Mouse (Mus musculus) left cerebral cortex, postnatal 25 days (tissue): Measurements from ENCODE around the gene Cnp. TPM values are rescaled to one million over a fixed set of nuclear protein-coding genes. Genes with fewer than 3 reads are reported as not detected.
"Not testable (repeated sequence)": the region's sequence is repeated elsewhere in the genome, so short reads cannot be mapped to it uniquely, and the experiment has no call there.

Source experiments
- DNase-seq, 2 experiments: peaks; one replicate each; pipeline ENCODE4 v3.0.0; 2022; ENCODE audit warnings: low spot score in 2 of 2, mixed read lengths in 1 of 2
- intact Hi-C: fragments of 180-260 bp; cut with DNase I; formaldehyde crosslinking; loops from one replicate; pipeline ENCODE4 v1.15.1; 2025
- total RNA-seq, 2 experiments: library from RNA; stranded (reverse); gene quantifications; 2 replicates each; pipeline ENCODE4 v1.2.3; 2021

Gene Cnp
- total RNA-seq, 2 experiments from 2014 or later: 207 to 230 TPM

DNA sequence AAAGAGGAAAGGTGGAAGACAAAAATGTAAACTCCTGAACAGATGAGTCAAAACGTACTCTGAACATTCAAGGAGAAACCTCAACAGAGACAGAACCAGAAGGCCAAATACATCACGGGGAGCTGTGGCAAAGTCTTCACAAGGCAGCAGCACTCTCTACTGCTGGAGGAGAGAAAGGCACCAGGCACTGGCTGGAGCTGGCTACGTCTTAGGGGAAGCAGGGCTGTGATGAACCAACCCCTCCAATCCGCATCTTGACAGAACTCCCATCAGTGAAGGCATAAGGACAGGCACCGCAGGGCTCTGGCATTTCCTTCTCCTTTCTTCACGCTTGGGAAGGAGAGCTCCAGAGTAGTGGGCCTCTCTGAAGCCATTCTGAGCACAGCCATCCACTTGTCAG is 36.9 kb downstream of the Cnp start:
- DNase-seq: no peak
- intact Hi-C loops: loop anchor here (2.0 kb wide), 1 partner anchor 41 kb away; no protein-coding TSS in a partner anchor

DNA sequence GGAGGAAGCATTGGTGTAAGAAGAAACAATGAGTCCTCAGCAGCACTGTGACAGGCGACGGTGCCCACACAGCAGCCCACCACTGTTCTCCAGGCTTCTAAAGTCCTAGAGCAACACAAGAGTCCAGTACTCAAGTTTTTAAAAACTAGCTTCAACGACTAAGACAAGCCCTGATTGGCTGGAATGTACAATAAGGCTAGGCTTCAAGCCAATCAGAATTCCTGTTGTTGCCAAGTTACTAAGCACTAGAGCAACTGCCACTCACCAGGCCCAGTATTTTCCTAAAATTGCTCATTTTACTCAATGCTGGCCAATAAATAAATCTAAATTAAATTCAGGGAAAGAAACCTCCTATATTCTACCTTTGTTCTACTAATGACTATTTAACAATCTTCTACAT is 38.5 kb downstream of the Cnp start:
- intact Hi-C loops: no loop called here
- peak in 1 of 2 experiments; percentile 43 for DNase-seq

DNA sequence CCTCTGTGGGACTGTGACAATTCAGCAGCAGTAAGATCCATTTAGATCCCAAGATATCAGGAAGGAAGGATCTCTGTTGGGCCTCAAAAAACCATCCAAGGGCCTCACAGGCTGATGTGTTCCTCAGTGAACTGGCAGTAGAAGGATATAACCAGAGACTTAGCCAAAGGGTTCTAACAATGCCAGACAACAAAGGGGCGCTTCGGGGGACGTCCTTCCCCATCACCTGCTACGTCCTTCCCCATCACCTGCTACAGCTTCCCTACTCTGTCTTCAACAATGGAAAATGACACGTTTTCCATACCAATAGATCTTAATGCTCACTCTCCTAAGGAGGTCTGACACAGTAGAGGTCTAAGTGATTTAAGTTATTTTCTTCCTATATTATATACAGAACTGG is 41.6 kb downstream of the Cnp start:
- intact Hi-C loops: no loop called here

DNA sequence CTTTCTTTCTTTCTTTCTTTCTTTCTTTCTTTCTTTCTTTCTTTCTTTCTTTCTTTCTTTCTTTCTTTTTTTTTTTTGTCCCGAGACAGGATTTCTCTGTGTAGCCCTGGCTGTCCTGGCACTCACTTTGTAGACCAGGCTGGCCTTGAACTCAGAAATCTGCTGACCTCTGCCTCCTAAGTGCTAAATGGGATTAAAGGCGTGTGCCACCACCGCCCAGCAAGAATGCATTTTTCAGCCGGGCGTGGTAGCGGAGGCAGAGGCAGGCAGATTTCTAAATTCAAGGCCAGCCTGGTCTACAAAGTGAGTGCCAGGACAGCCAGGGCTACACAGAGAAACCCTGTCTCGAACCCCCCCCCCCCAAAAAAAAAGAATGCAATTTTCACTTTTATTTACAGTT is 42.1 kb downstream of the Cnp start:
- intact Hi-C loops, DNase-seq: not testable (repeated sequence)

More for the DNA sequence above, 41.6 kb downstream of the Cnp start:
- no peak for DNase-seq

DNA sequence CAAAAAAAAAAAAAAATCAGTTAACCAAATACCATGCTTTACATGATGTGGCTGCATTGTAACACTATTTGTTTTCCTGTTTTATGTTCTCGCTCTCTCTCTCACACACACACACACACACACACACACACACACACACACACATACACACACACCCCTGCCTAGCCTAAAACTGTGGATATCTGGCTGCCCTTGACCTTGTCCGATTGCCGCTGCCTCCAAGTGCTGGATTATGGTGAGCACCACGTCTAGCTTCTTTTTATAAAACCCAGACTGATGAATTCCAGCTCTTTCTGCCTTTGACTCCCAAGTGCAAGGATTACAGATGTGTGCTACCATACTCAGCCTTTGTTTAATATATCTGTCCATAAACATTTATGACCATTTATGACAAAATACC is 42.8 kb downstream of the Cnp start:
- no peak for DNase-seq
- intact Hi-C loops: no loop called here

DNA sequence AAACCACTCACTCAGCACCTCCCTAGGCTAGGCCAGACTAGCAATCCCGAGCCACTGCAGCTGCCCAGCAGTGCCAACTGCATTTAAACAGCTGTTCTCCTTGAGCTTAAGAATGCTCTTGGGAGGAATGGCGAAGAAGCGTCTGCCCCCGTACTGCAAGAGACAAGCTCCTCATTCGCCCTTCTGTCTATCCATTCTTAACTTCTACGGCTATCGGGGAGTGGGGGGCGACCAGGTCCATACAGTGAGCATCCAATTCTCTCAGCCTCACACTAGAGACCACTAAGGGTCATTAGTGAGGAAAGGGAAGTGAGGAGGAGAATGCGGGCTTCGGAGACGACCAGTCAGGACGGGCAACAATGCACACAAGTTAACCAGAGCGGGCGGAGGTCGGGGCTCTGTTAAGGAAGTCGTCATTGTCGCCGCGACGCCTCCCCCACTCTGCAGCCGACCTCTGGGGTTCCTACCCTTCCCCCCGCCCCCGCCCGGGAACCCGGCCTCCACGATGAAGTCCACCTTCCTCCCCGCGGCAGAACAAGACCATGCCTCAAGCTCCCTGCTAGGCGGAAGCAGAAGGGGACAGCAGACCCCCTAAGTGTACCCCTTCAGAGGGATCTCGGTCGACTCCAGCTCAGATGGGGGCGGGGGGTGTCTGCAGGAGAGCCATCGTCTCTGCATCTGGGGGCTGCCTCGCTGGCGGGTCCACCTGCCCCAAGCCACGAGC is 44.2 kb downstream of the Cnp start, which contains the start of gene Nkiras2:
Gene Nkiras2, plus strand, starts transcription at position 484 of the 724 bp plus-strand sequence.
- intact Hi-C loops: loop anchor here (2.0 kb wide), 1 partner anchor 48 kb away; no protein-coding TSS in a partner anchor
- DNase-seq: peak; percentile 51 to 61

DNA sequence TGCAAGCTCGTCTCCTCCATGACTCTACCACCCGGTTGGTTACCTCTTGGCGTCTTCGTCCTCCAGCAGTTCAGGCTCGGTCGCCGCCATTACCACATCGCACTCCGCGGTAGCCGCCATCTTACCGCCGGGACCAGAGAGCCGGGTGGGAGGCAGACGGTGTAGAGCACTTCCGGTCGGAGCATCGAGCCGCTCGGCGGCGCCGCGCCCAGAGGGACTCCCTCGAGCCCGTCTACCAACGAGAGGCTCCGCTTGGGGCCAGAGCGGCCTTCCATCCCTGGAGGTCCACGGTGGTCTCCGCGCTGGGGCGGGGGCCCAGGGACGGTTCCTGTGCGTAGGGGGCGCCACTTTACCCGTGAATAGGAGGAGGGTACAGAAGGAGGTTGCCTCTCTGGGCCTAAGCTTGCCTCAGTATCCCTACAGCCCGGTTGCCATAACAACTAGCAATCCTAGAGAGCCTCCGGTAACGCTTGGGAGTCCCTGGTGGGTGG is 44.8 kb downstream of the Cnp start:
- intact Hi-C loops: loop anchor here (2.0 kb wide), 1 partner anchor 49 kb away; no protein-coding TSS in a partner anchor
- peak; percentile 96 to 98 for DNase-seq

DNA sequence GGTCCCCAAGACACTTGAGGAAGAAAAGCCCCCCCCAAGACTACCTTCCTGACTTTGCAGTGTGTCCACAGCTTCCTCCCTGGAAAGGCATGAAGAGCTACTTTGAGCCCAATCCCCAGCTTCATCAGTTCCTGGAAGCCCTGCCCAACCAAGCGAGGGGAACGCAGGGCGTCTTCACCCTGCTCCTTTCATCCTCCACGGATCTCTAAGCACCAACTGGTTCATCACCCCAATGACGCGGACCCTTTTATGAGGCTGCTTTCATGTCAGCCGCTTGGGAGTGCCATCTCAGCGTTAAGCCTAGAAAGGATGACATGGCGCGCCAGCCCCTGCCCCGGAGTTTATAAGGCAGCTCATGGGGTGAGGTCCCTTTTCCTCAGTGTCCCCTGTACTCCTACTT is 45.3 kb downstream of the Cnp start, which contains the start of gene Dnajc7:
Gene Dnajc7, minus strand, starts transcription at position 187 of the 400 bp plus-strand sequence.
- intact Hi-C loops: loop anchor here (2.0 kb wide), 1 partner anchor 49 kb away; no protein-coding TSS in a partner anchor
- DNase-seq: no peak

DNA sequence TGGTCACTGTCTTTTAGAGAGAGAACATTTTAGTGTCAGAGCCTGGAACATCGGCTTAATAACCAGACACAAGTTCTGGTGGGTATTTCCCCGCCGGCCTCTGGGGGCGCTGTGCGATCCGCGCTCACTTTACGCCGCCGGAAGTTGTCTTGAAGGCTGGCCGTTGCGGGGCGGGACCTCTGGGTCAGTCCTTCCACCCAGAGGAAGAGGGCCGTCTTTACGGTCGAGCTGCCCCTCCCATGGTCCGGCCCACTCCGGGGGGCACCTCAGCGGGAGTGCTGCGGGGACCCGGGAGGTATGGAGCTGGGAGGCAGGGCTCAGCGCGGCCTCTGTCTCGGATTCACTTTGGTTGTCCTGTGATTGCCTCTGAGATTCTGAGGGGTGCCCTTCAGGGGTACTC is 48.0 kb downstream of the Cnp start:
- intact Hi-C loops: no loop called here
- peak; percentile 96 to 98 for DNase-seq

DNA sequence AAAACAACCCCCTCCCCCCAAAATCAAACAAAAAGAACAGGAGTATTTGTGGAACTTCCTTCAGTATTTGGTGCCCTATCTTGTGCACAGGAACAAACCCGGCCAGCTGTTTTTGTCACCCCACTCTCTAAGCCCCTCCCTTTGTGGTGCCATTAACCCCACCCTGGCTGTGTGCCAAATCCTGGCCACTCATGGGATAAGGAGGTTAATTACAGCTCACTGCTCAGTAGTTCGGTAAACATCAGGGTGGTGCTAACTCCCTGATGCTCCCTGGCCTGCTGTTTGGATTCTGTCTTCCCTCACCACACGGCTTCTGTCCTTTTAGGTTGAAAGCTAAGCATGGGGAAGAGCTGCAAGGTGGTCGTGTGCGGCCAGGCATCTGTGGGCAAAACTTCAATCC is 49.2 kb downstream of the Cnp start:
- intact Hi-C loops: no loop called here
- no peak for DNase-seq

DNA sequence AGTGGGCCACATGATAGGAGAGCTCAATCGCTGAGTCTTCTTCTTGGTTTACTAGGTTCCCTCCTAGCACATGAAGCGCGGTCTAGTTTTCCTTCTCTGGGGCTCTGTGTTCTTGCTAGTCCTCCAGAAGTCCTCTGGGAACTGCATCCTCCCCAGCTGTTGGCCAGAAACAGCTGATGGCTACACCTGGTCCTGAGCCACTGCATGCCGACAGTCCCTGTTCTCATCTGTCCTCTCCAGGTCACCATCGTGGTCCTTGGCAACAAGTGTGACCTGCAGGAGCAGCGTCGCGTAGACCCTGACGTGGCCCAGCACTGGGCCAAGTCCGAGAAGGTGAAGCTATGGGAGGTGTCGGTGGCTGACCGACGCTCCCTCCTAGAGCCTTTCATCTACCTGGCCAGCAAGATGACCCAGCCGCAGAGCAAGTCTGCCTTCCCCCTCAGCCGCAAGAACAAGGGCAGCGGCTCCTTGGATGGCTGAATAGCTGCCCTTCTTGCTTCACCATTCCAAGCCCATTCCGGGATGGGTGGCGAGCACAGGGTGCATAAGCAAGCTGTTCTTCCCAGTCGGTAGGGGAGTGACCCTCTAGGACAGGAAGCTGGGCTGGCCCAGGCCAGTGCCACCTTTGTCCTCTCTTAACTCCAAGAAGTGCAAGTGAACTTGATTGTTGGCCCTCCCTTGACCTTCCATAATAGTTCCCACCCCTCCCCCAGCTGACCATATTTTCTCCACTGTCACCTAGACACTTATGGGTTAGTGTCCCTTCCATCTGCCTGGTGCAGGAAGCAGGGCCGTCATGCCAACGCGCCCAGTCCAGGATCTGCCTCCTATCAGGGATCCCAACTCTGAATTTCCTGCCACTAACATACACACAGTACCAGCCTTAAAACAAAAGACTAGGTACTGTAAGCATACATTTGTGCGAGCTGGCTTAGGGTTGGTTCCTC is 51.3 kb downstream of the Cnp start:
- intact Hi-C loops: loop anchor here (2.0 kb wide), 2 partner anchors 69 to 77 kb away; no protein-coding TSS in a partner anchor

DNA sequence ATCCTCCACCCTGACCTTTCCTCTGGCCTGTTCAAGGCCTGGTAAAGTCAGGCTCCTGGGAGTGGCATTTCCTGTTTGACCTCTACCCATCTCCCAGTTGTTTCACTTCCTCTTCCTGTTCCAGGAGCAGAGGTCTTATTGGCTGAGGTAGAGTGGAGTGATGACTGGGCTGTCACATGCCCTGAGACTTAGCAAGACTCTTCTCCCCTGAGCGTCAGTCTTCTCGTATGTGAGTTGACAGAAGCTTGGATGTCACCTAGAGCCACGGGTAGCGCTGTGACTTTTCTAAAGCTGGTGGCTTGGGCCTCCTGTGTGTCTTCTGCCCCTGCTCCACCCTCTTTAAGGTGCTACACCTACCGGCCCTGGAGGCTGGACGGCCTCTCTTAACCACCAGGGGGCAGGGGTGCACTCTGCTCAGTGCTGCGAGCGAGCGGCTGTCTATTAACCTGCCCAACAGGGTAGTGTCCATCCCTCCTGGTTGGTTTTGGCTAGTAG is 52.0 kb downstream of the Cnp start:
- peak; percentile 68 to 72 for DNase-seq
- intact Hi-C loops: loop anchor here (2.0 kb wide), 2 partner anchors 68 to 76 kb away; no protein-coding TSS in a partner anchor

More for the DNA sequence above, 51.3 kb downstream of the Cnp start:
- no peak for DNase-seq

DNA sequence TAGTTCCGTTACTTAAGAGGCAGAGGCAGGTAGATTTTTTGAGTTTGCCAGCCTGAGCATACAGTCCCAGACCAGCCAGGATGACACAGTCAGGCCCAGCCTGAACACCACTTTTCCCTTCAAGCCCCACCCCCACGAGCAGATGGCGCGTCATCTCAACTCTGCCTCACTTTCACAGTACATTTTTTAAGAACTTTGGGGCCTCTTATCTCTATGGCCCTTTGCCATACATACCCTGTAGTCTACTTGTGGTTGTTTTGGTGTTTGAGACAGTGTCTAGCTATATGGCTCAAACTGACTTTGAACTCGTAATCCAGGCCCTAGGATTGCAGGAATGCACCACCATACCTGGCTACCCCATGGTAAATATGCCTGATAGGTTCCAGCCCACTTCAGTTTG is 53.4 kb downstream of the Cnp start:
- intact Hi-C loops: no loop called here
- no peak for DNase-seq

DNA sequence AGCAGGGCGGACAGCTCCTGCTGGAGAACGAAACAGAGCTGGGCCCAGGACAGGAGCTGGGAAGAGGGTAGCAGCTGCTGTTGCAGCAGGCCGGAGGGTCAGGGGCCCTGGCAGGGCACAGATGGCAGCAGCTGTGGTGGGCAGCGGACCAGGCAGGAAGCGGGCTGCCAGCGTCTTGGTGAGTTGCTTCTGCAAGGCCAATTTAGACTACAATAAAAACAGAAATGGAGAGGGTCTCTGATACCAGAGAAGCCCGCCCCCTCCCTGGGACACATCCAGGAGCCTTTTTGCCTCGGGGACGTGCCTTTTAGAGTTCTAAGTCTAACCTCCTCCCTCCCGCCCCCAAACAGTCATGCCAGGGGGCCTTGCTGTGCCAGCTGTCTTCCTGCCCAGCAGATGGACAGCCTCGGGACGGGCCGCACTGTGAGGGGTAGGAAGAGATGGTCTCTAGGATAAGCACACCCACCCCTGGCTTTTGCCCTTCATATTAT is 54.2 kb downstream of the Cnp start:
- DNase-seq: no peak
- intact Hi-C loops: no loop called here

DNA sequence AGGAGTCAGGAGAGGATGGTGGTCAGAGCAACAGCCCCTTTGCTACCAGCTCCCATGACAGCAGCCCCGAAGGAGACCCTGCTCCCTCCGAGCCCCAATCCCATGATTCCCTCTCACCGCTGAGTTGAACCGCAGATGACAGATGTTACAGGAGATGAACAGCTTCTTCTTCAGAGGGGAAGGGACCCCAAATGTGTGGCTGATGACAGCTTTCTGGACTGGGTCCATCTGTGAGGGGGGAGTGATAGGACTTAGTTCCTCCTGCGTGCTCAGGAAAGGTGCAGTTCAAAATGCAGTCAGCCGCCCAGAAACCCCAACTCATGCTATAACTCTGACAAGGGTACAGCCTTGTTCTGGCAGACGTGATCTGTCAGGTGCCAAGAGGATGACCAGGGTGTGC is 59.8 kb downstream of the Cnp start:
- intact Hi-C loops: no loop called here
- no peak for DNase-seq

DNA sequence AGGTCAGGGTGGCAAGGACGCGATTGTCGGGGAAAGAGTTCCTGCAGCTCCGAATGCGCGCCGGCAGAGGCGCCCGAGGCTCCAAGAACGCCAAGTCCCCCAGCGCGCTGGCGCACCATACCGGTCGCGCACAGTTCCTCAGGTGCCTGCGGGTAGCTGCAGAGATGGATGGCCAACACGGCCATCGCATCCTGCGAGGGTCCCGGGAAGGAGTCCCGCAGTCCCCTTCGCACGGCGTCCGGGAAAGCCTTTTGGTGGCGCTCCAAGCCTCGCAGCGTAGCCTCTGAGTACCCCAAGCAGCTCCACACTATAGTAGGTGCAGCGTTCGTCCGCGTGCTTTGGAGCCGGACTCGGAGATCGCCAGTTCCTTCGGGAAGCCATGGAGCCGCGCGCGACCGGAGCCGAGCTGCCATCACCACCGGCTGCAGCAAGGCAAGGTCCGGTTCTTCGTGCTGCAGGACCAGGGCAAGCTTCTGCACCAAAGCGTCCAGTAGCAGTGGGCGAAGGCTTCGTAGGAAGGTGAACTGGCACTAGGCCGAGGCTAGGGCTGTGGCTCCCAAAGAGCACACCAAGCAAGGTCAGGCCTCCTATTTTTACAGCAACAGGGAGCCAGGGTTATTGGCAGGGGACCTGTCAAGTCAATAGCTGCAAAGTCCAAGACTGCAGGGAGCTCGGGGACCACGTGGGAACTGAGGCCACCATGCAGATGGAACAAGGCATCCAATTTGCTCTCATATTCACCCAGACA is 65.6 kb downstream of the Cnp start:
- intact Hi-C loops: no loop called here
- DNase-seq: peak; percentile 61 to 64
